Mouse (Mus musculus) E14TG2a.4 (cell line): ENCODE measurements around the gene Man1c1.

Source experiments
- H3K27me3 ChIP-seq: 2 replicates; pipeline ENCODE4 v1.6.1; 2014; ENCODE audit warnings: low read length, control low read depth; ENCODE audit not compliant: insufficient read depth
- H3K36me3 ChIP-seq: 2 replicates; pipeline ENCODE4 v1.6.1; 2014; ENCODE audit warnings: low read length, control low read depth; ENCODE audit not compliant: insufficient read depth
- H3K4me1 ChIP-seq: replicated peaks from 2 replicates; pipeline ENCODE4 v1.6.1; 2014; ENCODE audit warnings: low read depth, low read length, control low read depth
- H3K4me3 ChIP-seq: replicated peaks from 2 replicates; pipeline ENCODE4 v1.5.1; 2014; ENCODE audit warnings: mild to moderate bottlenecking, low read length
- H3K9me3 ChIP-seq: 2 replicates; pipeline ENCODE4 v1.6.1; 2014; ENCODE audit warnings: low read length, control low read depth
- CTCF ChIP-seq: conservative IDR thresholded peaks from 2 replicates; pipeline ENCODE4 v1.5.1; 2014; ENCODE audit warnings: low read length
- NANOG ChIP-seq: IDR thresholded peaks from 2 replicates; pipeline ENCODE4 v1.6.1; 2014; ENCODE audit warnings: borderline replicate concordance, low read length, mixed read lengths
- POU5F1 ChIP-seq: IDR thresholded peaks from 2 replicates; pipeline ENCODE4 v1.6.1; 2014; ENCODE audit warnings: low read length, borderline replicate concordance

Gene Man1c1

GRCm38 (mm10) chr4:134674970-134675369 is 29.1 kb downstream of the Man1c1 start:
- TF ChIP-seq POU5F1 (no peak), NANOG (no peak), CTCF (no peak)
- Histone ChIP-seq H3K4me1 (peaks cover 38% of the 10 kb centered on the region), H3K4me3 (no peak overlapping the region), H3K36me3 (no peaks in the 10 kb centered on the region), H3K9me3 (no peaks in the 10 kb centered on the region), H3K27me3 (0 out of 2 replicates have a peak, but pooled peaks cover 3% of the 10 kb centered on the region)

GRCm38 (mm10) chr4:134673882-134674463 is 30.1 kb downstream of the Man1c1 start:
- TF ChIP-seq NANOG (no peak), POU5F1 (no peak)
- no peaks in the 10 kb centered on the region for H3K36me3 ChIP-seq
- 0 out of 2 replicates have a peak, but pooled peaks cover 3% of the 10 kb centered on the region for H3K27me3 ChIP-seq
- no peak overlapping the region for H3K4me3 ChIP-seq
- peaks cover 34% of the 10 kb centered on the region for H3K4me1 ChIP-seq
- no peaks in the 10 kb centered on the region for H3K9me3 ChIP-seq

- H3K27me3 ChIP-seq: 0 out of 2 replicates have a peak, but pooled peaks cover 3% of the 10 kb centered on the region
- H3K4me3 ChIP-seq: no peak overlapping the region
- no peaks in the 10 kb centered on the region for H3K9me3 ChIP-seq
- H3K36me3 ChIP-seq: no peaks in the 10 kb centered on the region
- H3K4me1 ChIP-seq: peaks cover 32% of the 10 kb centered on the region
- TF ChIP-seq POU5F1 (no peak), CTCF (no peak), NANOG (no peak)
These were observed 30.9 kb downstream of the Man1c1 start for GRCm38 (mm10) chr4:134673151-134673550.

GRCm38 (mm10) chr4:134672326-134672725 is 31.8 kb downstream of the Man1c1 start:
- Histone ChIP-seq H3K4me3 (0 out of 2 replicates have a peak overlapping the region, but pooled peaks have one; percentile 20), H3K36me3 (no peaks in the 10 kb centered on the region), H3K4me1 (peaks cover 24% of the 10 kb centered on the region), H3K9me3 (no peaks in the 10 kb centered on the region), H3K27me3 (0 out of 2 replicates have a peak, but pooled peaks cover 3% of the 10 kb centered on the region)
- TF ChIP-seq NANOG (no peak), CTCF (no peak), POU5F1 (no peak)

- TF ChIP-seq POU5F1: no peak
- no peaks in the 10 kb centered on the region for H3K9me3 ChIP-seq
- 0 out of 2 replicates have a peak overlapping the region, but pooled peaks have one; percentile 20 for H3K4me3 ChIP-seq
- H3K27me3 ChIP-seq: 0 out of 2 replicates have a peak, but pooled peaks cover 3% of the 10 kb centered on the region
- H3K4me1 ChIP-seq: peaks cover 19% of the 10 kb centered on the region
- H3K36me3 ChIP-seq: no peaks in the 10 kb centered on the region
These were observed 32.4 kb downstream of the Man1c1 start for GRCm38 (mm10) chr4:134671660-134672173.

- no peaks in the 10 kb centered on the region for H3K36me3 ChIP-seq
- no peaks in the 10 kb centered on the region for H3K9me3 ChIP-seq
- no peak overlapping the region for H3K4me3 ChIP-seq
- peaks cover 23% of the 10 kb centered on the region for H3K4me1 ChIP-seq
- H3K27me3 ChIP-seq: 0 out of 2 replicates have a peak, but pooled peaks cover 3% of the 10 kb centered on the region
- no peak for TF ChIP-seq CTCF
- TF ChIP-seq POU5F1: no peak
These were observed 34.2 kb downstream of the Man1c1 start for GRCm38 (mm10) chr4:134669742-134670354.

GRCm38 (mm10) chr4:134668355-134669028 is 35.6 kb downstream of the Man1c1 start:
- Histone ChIP-seq H3K27me3 (no peaks in the 10 kb centered on the region), H3K36me3 (no peaks in the 10 kb centered on the region), H3K9me3 (no peaks in the 10 kb centered on the region), H3K4me1 (peaks cover 23% of the 10 kb centered on the region), H3K4me3 (no peak overlapping the region)
- TF ChIP-seq NANOG (no peak), CTCF (no peak), POU5F1 (no peak)

GRCm38 (mm10) chr4:134666391-134666790 is 37.7 kb downstream of the Man1c1 start:
- TF ChIP-seq NANOG: no peak
- TF ChIP-seq CTCF: no peak
- no peak for TF ChIP-seq POU5F1
- Histone ChIP-seq H3K9me3 (no peaks in the 10 kb centered on the region), H3K27me3 (peaks cover 4% of the 10 kb centered on the region), H3K4me3 (no peak overlapping the region), H3K36me3 (no peaks in the 10 kb centered on the region), H3K4me1 (peaks cover 22% of the 10 kb centered on the region)

- no peak for TF ChIP-seq NANOG
- no peak for TF ChIP-seq CTCF
- TF ChIP-seq POU5F1: no peak
- peaks cover 38% of the 10 kb centered on the region for H3K4me1 ChIP-seq
- H3K4me3 ChIP-seq: peak overlapping the region; percentile 50
- no peaks in the 10 kb centered on the region for H3K9me3 ChIP-seq
- no peaks in the 10 kb centered on the region for H3K36me3 ChIP-seq
- H3K27me3 ChIP-seq: peaks cover 32% of the 10 kb centered on the region
These were observed 41.0 kb downstream of the Man1c1 start for GRCm38 (mm10) chr4:134663052-134663451.
